Mouse (Mus musculus) brain, embryonic 14.5 days (tissue): ENCODE data around the gene Chd3.

Experiments used
- CTCF ChIP-seq: fragments of 200-500 bp; IDR thresholded peaks from 2 replicates; pipeline ENCODE4 v1.5.1; 2012; ENCODE audit warnings: inconsistent platforms, mild to moderate bottlenecking, moderate library complexity, borderline replicate concordance; ENCODE audit not compliant: insufficient read depth, insufficient read length; ENCODE audit errors: extremely low read depth
- POLR2A ChIP-seq: fragments of 200-500 bp; IDR thresholded peaks from 2 replicates; pipeline ENCODE4 v1.6.1; 2012; ENCODE audit warnings: mild to moderate bottlenecking, inconsistent platforms, borderline replicate concordance; ENCODE audit not compliant: poor library complexity, insufficient read depth, insufficient read length, severe bottlenecking; ENCODE audit errors: extremely low read depth

DNA sequence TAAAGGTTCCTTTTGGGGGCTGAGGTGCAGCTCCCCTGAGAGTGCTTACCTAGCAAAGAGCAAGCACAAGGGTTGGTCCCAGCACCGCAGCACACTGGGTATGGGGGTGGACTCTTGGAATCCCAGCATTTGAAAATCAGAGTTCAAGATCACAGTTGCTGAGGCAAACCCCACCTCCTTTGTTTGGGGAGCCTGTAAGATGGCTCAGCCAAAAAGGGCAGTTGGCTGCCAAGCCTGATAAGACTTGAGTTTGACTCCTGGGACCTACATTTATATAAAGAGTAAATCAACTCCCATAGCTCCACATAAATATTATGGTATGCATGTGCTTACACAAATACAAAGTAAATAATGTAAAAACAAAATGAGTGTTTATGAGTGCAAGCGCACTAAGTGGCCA lies 63.2 kb downstream of the Chd3 start:
- TF ChIP-seq POLR2A (no peak), CTCF (no peak)
